Comparison of ENCODE assay signal across 8 mouse cellular contexts in the genomic region with DNA sequence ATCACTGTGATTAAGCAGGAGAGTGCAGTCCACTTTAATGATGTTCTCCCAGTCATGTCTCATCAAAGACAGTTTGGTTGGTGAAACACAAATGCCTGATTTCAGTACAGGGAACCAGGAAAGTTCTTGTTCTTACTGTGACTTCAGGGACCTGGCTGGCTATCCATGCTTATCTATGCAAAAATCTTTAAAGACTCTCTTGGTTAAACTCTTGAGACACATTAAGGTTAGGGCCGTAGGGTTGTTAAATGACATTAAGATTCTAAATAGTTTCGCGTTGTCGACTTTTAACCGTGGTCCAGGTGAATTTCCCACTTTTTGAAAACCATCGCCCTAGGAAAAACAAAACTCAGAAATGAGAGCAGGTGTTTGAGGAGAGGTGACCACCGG. TPM values are rescaled to one million over a fixed set of nuclear protein-coding genes. Genes with fewer than 3 reads are reported as not detected.
DNase-seq lines count a peak whose midpoint lies in the region; ATAC-seq and TF ChIP-seq lines count a peak whose summit lies in the region.

No protein-coding gene starts in this region.

- no peaks in the 10 kb centered on the region for H3K9me3 ChIP-seq in forebrain, embryonic 12.5 days
- no peaks in the 10 kb centered on the region for H3K9me3 ChIP-seq in liver, embryonic 13.5 days (replicated peaks)

- WGBS in forebrain, embryonic 12.5 days, result 7% methylated on average over 7 of the region's 7 CpGs
- 4% methylated on average over 7 of the region's 7 CpGs for whole genome bisulfite sequencing in liver, embryonic 13.5 days (ENCODE audit: insufficient replicate concordance)

- H3K4me1 ChIP-seq in forebrain, embryonic 12.5 days, result peaks cover 5% of the 10 kb centered on the region; the same call in 1 of the 2 replicates
- H3K4me1 ChIP-seq in liver, embryonic 13.5 days (replicated peaks), result 0 out of 2 replicates have a peak, but pooled peaks cover 7% of the 10 kb centered on the region

- DNase-seq in gastrocnemius, adult 18-20 months (ENCODE audit: low spot score), result peak; percentile 25
- DNase-seq in gastrocnemius, postnatal 25 days, result no peak
- no peak for DNase-seq in liver, embryonic 13.5 days
- DNase-seq in right cerebral cortex, postnatal 10 days (ENCODE audit: low spot score in 2 of 2), result no peak
- no peak for DNase-seq in layer of hippocampus, adult 18-20 months (ENCODE audit: low spot score in 2 of 2)

- H3K9ac ChIP-seq in forebrain, embryonic 12.5 days, result peak overlapping the region; percentile 85
- H3K9ac ChIP-seq in liver, embryonic 13.5 days, result peak overlapping the region; percentile 77

- peak overlapping the region; percentile 63 for H3K4me2 ChIP-seq in forebrain, embryonic 12.5 days
- peak overlapping the region; percentile 76 for H3K4me2 ChIP-seq in liver, embryonic 13.5 days

- TF ChIP-seq CTCF in C2C12 (IDR thresholded peaks at IDR 0.05; ENCODE audit: control insufficient read depth, insufficient read depth, insufficient read length), result no peak

- H3K4me3 ChIP-seq in C2C12 (ENCODE audit: insufficient read depth, poor library complexity, severe bottlenecking), result peak overlapping the region; percentile 52
- H3K4me3 ChIP-seq in forebrain, embryonic 12.5 days (replicated peaks), result peak overlapping the region; percentile 66
- H3K4me3 ChIP-seq in liver, embryonic 13.5 days (replicated peaks), result peak overlapping the region; percentile 72

- no peak for ATAC-seq in forebrain, embryonic 12.5 days (ENCODE audit: low FRiP score)
- ATAC-seq in liver, embryonic 13.5 days (ENCODE audit: low read depth), result no peak
- ATAC-seq in granulocyte monocyte progenitor cell, adult 5-6 weeks (replicated peaks; ENCODE audit: poor library complexity, severe bottlenecking), result no peak; the same call in 1 of the 2 replicates

- peak overlapping the region; percentile 89 for H3K27ac ChIP-seq in forebrain, embryonic 12.5 days
- H3K27ac ChIP-seq in liver, embryonic 13.5 days, result peak overlapping the region; percentile 79

- H3K27me3 ChIP-seq in C2C12 (ENCODE audit: control insufficient read depth, insufficient read depth, insufficient read length), result no peaks in the 10 kb centered on the region
- no peaks in the 10 kb centered on the region for H3K27me3 ChIP-seq in forebrain, embryonic 12.5 days
- no peaks in the 10 kb centered on the region for H3K27me3 ChIP-seq in liver, embryonic 13.5 days

- no peaks in the 10 kb centered on the region for H3K36me3 ChIP-seq in C2C12 (ENCODE audit: control insufficient read depth, insufficient read depth)
- H3K36me3 ChIP-seq in forebrain, embryonic 12.5 days (replicated peaks), result no peaks in the 10 kb centered on the region
- no peaks in the 10 kb centered on the region for H3K36me3 ChIP-seq in liver, embryonic 13.5 days

- H3K79me3 ChIP-seq in C2C12 (ENCODE audit: low read depth), result no peaks in the 10 kb centered on the region

- peaks cover 8% of the 10 kb centered on the region for H3K79me2 ChIP-seq in C2C12 (ENCODE audit: control insufficient read depth, insufficient read depth)

- peak overlapping the region; percentile 96 for H3ac ChIP-seq in C2C12 (ENCODE audit: control insufficient read depth, insufficient read length, low read depth)

TF ChIP-seq in C2C12, 6 proteins besides CTCF, POLR2A, EP300 and RAD21:
- TF ChIP-seq MAX (IDR thresholded peaks at IDR 0.05) (no peak), USF1 (IDR thresholded peaks at IDR 0.05; ENCODE audit: low read depth) (no peak), MYOG (IDR thresholded peaks at IDR 0.05; ENCODE audit: control insufficient read depth, extremely low read depth, insufficient read length) (no peak), CEBPB (IDR thresholded peaks at IDR 0.05; ENCODE audit: low read depth) (no peak), MYOD1 (IDR thresholded peaks at IDR 0.05; ENCODE audit: control insufficient read depth, insufficient read length, low read depth) (no peak), FOSL1 (IDR thresholded peaks at IDR 0.05; ENCODE audit: insufficient read depth, low read length, poor library complexity, severe bottlenecking) (no peak)
TF ChIP-seq in C2C12: peak in this region for 0.

RNA-seq across cellular contexts. Expression of gene Gbe1, which starts 0.3 kb away (rescaled TPM):
- 10 to 100 TPM; 53.8 to 70.1 TPM for total RNA-seq in gastrocnemius, adult 18-20 months (2021)
- total RNA-seq in gastrocnemius, postnatal 25 days (2021), result 10 to 100 TPM; 52.1 to 98.9 TPM
- 5.5 TPM for polyA plus RNA-seq in C2C12 (2012; fragmentation: generic; extraction: Trizol)
- 19.4 and 22.6 TPM in 2 replicates for polyA plus RNA-seq in forebrain, embryonic 12.5 days (2016; fragmentation: Nextera tagmentation; extraction: Ambion mirVana)
- polyA plus RNA-seq in liver, embryonic 13.5 days (2015; fragmentation: Nextera tagmentation; extraction: Ambion mirVana), result 6.3 and 8.1 TPM in 2 replicates
- 1 to 10 TPM; 6.9 to 7.3 TPM for total RNA-seq in layer of hippocampus, adult 18-20 months (2021)
- 21.5 and 23.6 TPM in 2 replicates for total RNA-seq in granulocyte monocyte progenitor cell, adult 5-6 weeks (2014; fragmentation: Nextera tagmentation)
- total RNA-seq in granulocyte monocyte progenitor cell, adult 5-6 weeks (2017), result 33.9 and 42.4 TPM in 2 replicates
